Mouse (Mus musculus) forebrain, embryonic 13.5 days (tissue): ENCODE measurements at regions not wholly inside any gene's neighbourhood (a gene's known extent, or its start where the extent isn't known, plus 50 kb on each side); places are given as distances from the start of the nearest gene placed in this dataset.

Experiments used
- ATAC-seq: fragments of 200-750 bp; cut with Nextera tagmentation; 2 replicates; pipeline ENCODE4 v1.8.0; 2017
- H3K27ac ChIP-seq: fragments of 300-500 bp; sonication (generic); 2 replicates; pipeline ENCODE4 v1.5.1; 2015; ENCODE audit warnings: inconsistent platforms, mild to moderate bottlenecking, moderate library complexity
- H3K27me3 ChIP-seq: fragments of 300-500 bp; sonication (generic); 2 replicates; pipeline ENCODE4 v1.6.1; 2015; ENCODE audit warnings: mild to moderate bottlenecking, inconsistent platforms
- H3K36me3 ChIP-seq: fragments of 300-500 bp; sonication (generic); 2 replicates; pipeline ENCODE4 v1.6.1; 2015; ENCODE audit warnings: mild to moderate bottlenecking, inconsistent platforms; ENCODE audit not compliant: poor library complexity, severe bottlenecking
- H3K4me1 ChIP-seq: fragments of 300-500 bp; sonication (generic); 2 replicates; pipeline ENCODE4 v1.6.1; 2015; ENCODE audit warnings: inconsistent platforms
- H3K4me2 ChIP-seq: fragments of 300-500 bp; sonication (generic); 2 replicates; pipeline ENCODE4 v1.6.1; 2015; ENCODE audit warnings: inconsistent platforms, mild to moderate bottlenecking, moderate library complexity
- H3K4me3 ChIP-seq: fragments of 300-500 bp; sonication (generic); 2 replicates; pipeline ENCODE4 v1.5.1; 2015; ENCODE audit warnings: mild to moderate bottlenecking, inconsistent platforms
- H3K9ac ChIP-seq: fragments of 300-500 bp; sonication (generic); 2 replicates; pipeline ENCODE4 v1.6.1; 2015; ENCODE audit warnings: mild to moderate bottlenecking, inconsistent platforms
- H3K9me3 ChIP-seq: fragments of 300-500 bp; sonication (generic); replicated peaks from 2 replicates; pipeline ENCODE4 v1.6.1; 2016; ENCODE audit warnings: inconsistent platforms
- WGBS: fragments of 180-500 bp; shearing (Covaris S2); methylation state at CpG from one replicate; pipeline ENCODE4 v1.1.7; 2015; 5-methylcytosine and 5-hydroxymethylcytosine counted together

GRCm38 (mm10) chr13:80962789-80963590 is 79.8 kb downstream of the Arrdc3 start:
- no peak overlapping the region for H3K27ac ChIP-seq
- H3K9ac ChIP-seq = peak overlapping the region; percentile 71
- WGBS = 7% methylated on average over 49 of the region's 51 CpGs

GRCm38 (mm10) chr13:80963591-80963940 is 80.4 kb downstream of the Arrdc3 start:
- H3K9me3 ChIP-seq = no peaks in the 10 kb centered on the region
- no peaks in the 10 kb centered on the region for H3K4me1 ChIP-seq
- no peak overlapping the region for H3K4me3 ChIP-seq
- ATAC-seq = no peak
- no peak overlapping the region for H3K27ac ChIP-seq
- 85% methylated on average over 11 of the region's 11 CpGs for WGBS
- peak overlapping the region; percentile 81; the same call in 1 of the 2 replicates for H3K4me2 ChIP-seq
- no peak overlapping the region for H3K9ac ChIP-seq
- peaks cover 7% of the 10 kb centered on the region for H3K27me3 ChIP-seq
- H3K36me3 ChIP-seq = no peaks in the 10 kb centered on the region

More at GRCm38 (mm10) chr13:80962789-80963590, 79.8 kb downstream of the Arrdc3 start:
- Histone ChIP-seq H3K4me2 (peak overlapping the region; percentile 81), H3K4me1 (no peaks in the 10 kb centered on the region), H3K9me3 (no peaks in the 10 kb centered on the region), H3K27me3 (peaks cover 7% of the 10 kb centered on the region), H3K4me3 (peak overlapping the region; percentile 55), H3K36me3 (no peaks in the 10 kb centered on the region)
- ATAC-seq = peak; percentile 98

- ATAC-seq = no peak
Observed at GRCm38 (mm10) chr13:80971664-80972063, 88.5 kb downstream of the Arrdc3 start.

GRCm38 (mm10) chr13:80974424-80974823 is 91.2 kb downstream of the Arrdc3 start:
- no peaks in the 10 kb centered on the region for H3K4me1 ChIP-seq
- H3K9me3 ChIP-seq = no peaks in the 10 kb centered on the region
- no peak overlapping the region for H3K4me2 ChIP-seq
- H3K9ac ChIP-seq = no peak overlapping the region
- no peak overlapping the region for H3K4me3 ChIP-seq
- H3K36me3 ChIP-seq = no peaks in the 10 kb centered on the region
- 33% methylated on average over 1 of the region's 1 CpGs for WGBS
- no peak for ATAC-seq
- H3K27me3 ChIP-seq = no peaks in the 10 kb centered on the region
- no peak overlapping the region for H3K27ac ChIP-seq

More at GRCm38 (mm10) chr13:80971664-80972063, 88.5 kb downstream of the Arrdc3 start:
- H3K36me3 ChIP-seq = no peaks in the 10 kb centered on the region
- no peaks in the 10 kb centered on the region for H3K4me1 ChIP-seq
- WGBS = 85% methylated on average over 3 of the region's 3 CpGs
- no peak overlapping the region for H3K27ac ChIP-seq
- H3K27me3 ChIP-seq = no peaks in the 10 kb centered on the region
- H3K9me3 ChIP-seq = no peaks in the 10 kb centered on the region
- H3K9ac ChIP-seq = no peak overlapping the region
- no peak overlapping the region for H3K4me2 ChIP-seq
- no peak overlapping the region for H3K4me3 ChIP-seq

- Histone ChIP-seq H3K27ac (no peak overlapping the region), H3K4me2 (no peak overlapping the region), H3K36me3 (no peaks in the 10 kb centered on the region), H3K4me3 (no peak overlapping the region), H3K27me3 (no peaks in the 10 kb centered on the region), H3K9ac (no peak overlapping the region), H3K9me3 (no peaks in the 10 kb centered on the region), H3K4me1 (no peaks in the 10 kb centered on the region)
- 84% methylated on average over 3 of the region's 3 CpGs for WGBS
- ATAC-seq = no peak
Observed at GRCm38 (mm10) chr13:80977266-80977665, 94.1 kb downstream of the Arrdc3 start.

GRCm38 (mm10) chr13:80981201-80981600 is 98.0 kb downstream of the Arrdc3 start:
- ATAC-seq = no peak
- WGBS = 70% methylated on average over 2 of the region's 2 CpGs
- no peak overlapping the region for H3K9ac ChIP-seq
- no peak overlapping the region for H3K27ac ChIP-seq
- H3K4me2 ChIP-seq = no peak overlapping the region
- no peaks in the 10 kb centered on the region for H3K9me3 ChIP-seq
- no peaks in the 10 kb centered on the region for H3K36me3 ChIP-seq
- H3K4me3 ChIP-seq = no peak overlapping the region
- no peaks in the 10 kb centered on the region for H3K27me3 ChIP-seq
- H3K4me1 ChIP-seq = no peaks in the 10 kb centered on the region

GRCm38 (mm10) chr13:80986657-80987056 is 103.5 kb downstream of the Arrdc3 start:
- H3K9me3 ChIP-seq = no peaks in the 10 kb centered on the region
- 4% methylated on average over 4 of the region's 4 CpGs for WGBS
- H3K4me1 ChIP-seq = no peaks in the 10 kb centered on the region
- no peak overlapping the region for H3K4me2 ChIP-seq
- H3K27me3 ChIP-seq = no peaks in the 10 kb centered on the region
- H3K36me3 ChIP-seq = no peaks in the 10 kb centered on the region
- no peak overlapping the region for H3K27ac ChIP-seq
- H3K9ac ChIP-seq = no peak overlapping the region
- no peak overlapping the region for H3K4me3 ChIP-seq
- peak; percentile 8; the same call in 1 of the 2 replicates for ATAC-seq

GRCm38 (mm10) chr13:80989756-80990155 is 106.6 kb downstream of the Arrdc3 start:
- H3K27ac ChIP-seq = no peak overlapping the region
- no peaks in the 10 kb centered on the region for H3K36me3 ChIP-seq
- no peak overlapping the region for H3K4me2 ChIP-seq
- no peaks in the 10 kb centered on the region for H3K9me3 ChIP-seq
- H3K4me1 ChIP-seq = no peaks in the 10 kb centered on the region
- H3K27me3 ChIP-seq = no peaks in the 10 kb centered on the region
- WGBS = 73% methylated on average over 5 of the region's 5 CpGs
- H3K4me3 ChIP-seq = no peak overlapping the region
- no peak for ATAC-seq
- H3K9ac ChIP-seq = no peak overlapping the region

- Histone ChIP-seq H3K9ac (no peak overlapping the region), H3K4me1 (no peaks in the 10 kb centered on the region), H3K4me2 (no peak overlapping the region), H3K9me3 (no peaks in the 10 kb centered on the region), H3K36me3 (no peaks in the 10 kb centered on the region), H3K4me3 (no peak overlapping the region), H3K27ac (no peak overlapping the region), H3K27me3 (no peaks in the 10 kb centered on the region)
- 70% methylated on average over 2 of the region's 2 CpGs for WGBS
- no peak for ATAC-seq
Observed at GRCm38 (mm10) chr13:80992342-80992741, 109.2 kb downstream of the Arrdc3 start.

GRCm38 (mm10) chr13:81008864-81009766 is 125.9 kb downstream of the Arrdc3 start:
- H3K27me3 ChIP-seq = no peaks in the 10 kb centered on the region
- H3K9ac ChIP-seq = no peak overlapping the region
- no peaks in the 10 kb centered on the region for H3K4me1 ChIP-seq
- H3K27ac ChIP-seq = no peak overlapping the region
- 49% methylated on average over 5 of the region's 5 CpGs for WGBS
- H3K9me3 ChIP-seq = no peaks in the 10 kb centered on the region
- ATAC-seq = no peak
- H3K36me3 ChIP-seq = no peaks in the 10 kb centered on the region
- no peak overlapping the region for H3K4me3 ChIP-seq
- H3K4me2 ChIP-seq = no peak overlapping the region

GRCm38 (mm10) chr13:81013953-81014352 is 130.8 kb downstream of the Arrdc3 start:
- WGBS = 79% methylated on average over 1 of the region's 1 CpGs
- ATAC-seq = no peak
- no peak overlapping the region for H3K4me3 ChIP-seq

GRCm38 (mm10) chr13:81020106-81020747 is 137.0 kb downstream of the Arrdc3 start:
- Histone ChIP-seq H3K4me2 (no peak overlapping the region), H3K9me3 (no peaks in the 10 kb centered on the region), H3K4me3 (no peak overlapping the region), H3K9ac (no peak overlapping the region), H3K4me1 (no peaks in the 10 kb centered on the region), H3K36me3 (no peaks in the 10 kb centered on the region), H3K27ac (no peak overlapping the region), H3K27me3 (no peaks in the 10 kb centered on the region)
- ATAC-seq = no peak
- 55% methylated on average over 3 of the region's 3 CpGs for WGBS

More at GRCm38 (mm10) chr13:81013953-81014352, 130.8 kb downstream of the Arrdc3 start:
- no peaks in the 10 kb centered on the region for H3K36me3 ChIP-seq
- H3K9ac ChIP-seq = no peak overlapping the region
- no peak overlapping the region for H3K27ac ChIP-seq
- H3K4me1 ChIP-seq = no peaks in the 10 kb centered on the region
- H3K4me2 ChIP-seq = no peak overlapping the region
- H3K9me3 ChIP-seq = no peaks in the 10 kb centered on the region
- no peaks in the 10 kb centered on the region for H3K27me3 ChIP-seq
